Mouse (Mus musculus): ENCODE measurements around the gene Mthfd1l.

Gene Mthfd1l

GRCm38 (mm10) chr10:3978792-3979488, 6.0 kb downstream of the Mthfd1l start:
- no peak for DNase-seq

- no peak for DNase-seq
These were observed 7.3 kb downstream of the Mthfd1l start for GRCm38 (mm10) chr10:3980231-3980630.

GRCm38 (mm10) chr10:3990295-3990883, 17.5 kb downstream of the Mthfd1l start:
- DNase-seq: no peak

GRCm38 (mm10) chr10:3993365-3994102, 20.6 kb downstream of the Mthfd1l start:
- peak; percentile 78 for DNase-seq

- peak; percentile 72 for DNase-seq
These were observed 22.4 kb downstream of the Mthfd1l start for GRCm38 (mm10) chr10:3995277-3995676.

GRCm38 (mm10) chr10:3996170-3996876, 23.4 kb downstream of the Mthfd1l start:
- DNase-seq: peak; percentile 83

GRCm38 (mm10) chr10:3997851-3998426, 25.0 kb downstream of the Mthfd1l start:
- no peak for DNase-seq

- peak; percentile 29 for DNase-seq
These were observed 29.8 kb downstream of the Mthfd1l start for GRCm38 (mm10) chr10:4002711-4003110.

GRCm38 (mm10) chr10:4005191-4005590, 32.3 kb downstream of the Mthfd1l start:
- no peak for DNase-seq

- peak; percentile 18 for DNase-seq
These were observed 33.5 kb downstream of the Mthfd1l start for GRCm38 (mm10) chr10:4006296-4007015.

- DNase-seq: no peak
These were observed 49.8 kb downstream of the Mthfd1l start for GRCm38 (mm10) chr10:4022628-4023303.

- no peak for DNase-seq
These were observed 53.7 kb downstream of the Mthfd1l start for GRCm38 (mm10) chr10:4026616-4027015.

- no peak for DNase-seq
These were observed 54.5 kb downstream of the Mthfd1l start for GRCm38 (mm10) chr10:4027466-4027865.

- DNase-seq: no peak
These were observed 56.0 kb downstream of the Mthfd1l start for GRCm38 (mm10) chr10:4028851-4029442.

- no peak for DNase-seq
These were observed 60.8 kb downstream of the Mthfd1l start for GRCm38 (mm10) chr10:4033761-4034160.

GRCm38 (mm10) chr10:4036476-4036875, 63.6 kb downstream of the Mthfd1l start:
- DNase-seq: no peak

GRCm38 (mm10) chr10:4037066-4037465, 64.1 kb downstream of the Mthfd1l start:
- DNase-seq: peak; percentile 11

GRCm38 (mm10) chr10:4038576-4038975, 65.7 kb downstream of the Mthfd1l start:
- no peak for DNase-seq

- DNase-seq: peak; percentile 38
These were observed 68.8 kb downstream of the Mthfd1l start for GRCm38 (mm10) chr10:4041691-4042090.

GRCm38 (mm10) chr10:4044421-4044820, 71.5 kb downstream of the Mthfd1l start:
- no peak for DNase-seq

- no peak for DNase-seq
These were observed 73.6 kb downstream of the Mthfd1l start for GRCm38 (mm10) chr10:4046496-4046895.

Data from liver (tissue).